Mouse (Mus musculus): ENCODE measurements around the gene Sh3glb2. TPM values are rescaled to one million over a fixed set of nuclear protein-coding genes. Genes with fewer than 3 reads are reported as not detected.

Sh3glb2 gene
- polyA plus RNA-seq, 1 experiment from 2014 or later, result 97.3 TPM

GRCm38 (mm10) chr2:30335324-30335723 lies 23.8 kb downstream of the Sh3glb2 start:
- no peak for ATAC-seq (ENCODE audit: insufficient number of reproducible peaks, insufficient read depth, low FRiP score, low read depth)
- Histone ChIP-seq H3K4me1 (ENCODE audit: control insufficient read depth in 2 of 2, insufficient read depth in 2 of 2, low read length in 2 of 2) (no peaks in the 10 kb centered on the region; a peak in 1 of 4 replicates), H3K36me3 (ENCODE audit: control insufficient read depth, insufficient read depth, low read length) (peaks cover 99% of the 10 kb centered on the region), H3K27ac (replicated peaks in 1 of 2; ENCODE audit: control insufficient read depth in 1 of 2, insufficient read depth in 1 of 2, low read depth in 2 of 2, low read length in 2 of 2) (no peak overlapping the region), H3K4me3 (ENCODE audit: control insufficient read depth in 1 of 2, insufficient read depth in 1 of 2, low read depth in 1 of 2, low read length in 2 of 2) (no peak overlapping the region), H3K4me2 (ENCODE audit: low read length) (no peak overlapping the region), H3K9me3 (ENCODE audit: control insufficient read depth, low read length) (no peaks in the 10 kb centered on the region), H3K27me3 (ENCODE audit: control insufficient read depth, insufficient read depth, low read length) (no peaks in the 10 kb centered on the region), H3K9ac (ENCODE audit: low read length) (no peak overlapping the region)
- WGBS, result 96% methylated on average over 2 of the region's 2 CpGs

DNA sequence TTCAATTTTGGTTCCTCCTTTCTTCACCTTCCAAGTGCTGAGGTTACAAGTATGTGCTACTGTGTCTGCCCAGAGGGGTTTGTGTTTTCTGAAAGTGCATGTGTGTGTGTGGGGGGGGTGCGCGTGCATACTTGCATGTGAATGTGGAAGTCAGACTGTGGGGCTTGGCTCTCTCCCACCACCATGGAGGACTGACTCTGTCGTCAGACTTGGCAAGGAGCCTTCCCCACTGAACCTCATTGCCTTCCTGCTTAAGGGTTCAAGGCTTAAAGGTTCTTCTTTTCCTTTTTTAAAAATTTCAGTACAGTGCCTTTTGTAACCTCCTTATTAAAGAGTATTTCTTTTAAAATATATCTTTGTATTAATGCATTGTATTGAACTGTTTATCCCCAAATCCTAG lies 30.3 kb downstream of the Sh3glb2 start:
- 86% methylated on average over 3 of the region's 3 CpGs for WGBS
- H3K27me3 ChIP-seq (ENCODE audit: control insufficient read depth, insufficient read depth, low read length), result no peaks in the 10 kb centered on the region
- H3K36me3 ChIP-seq (ENCODE audit: control insufficient read depth, insufficient read depth, low read length), result peaks cover 97% of the 10 kb centered on the region
- H3K4me1 ChIP-seq (ENCODE audit: control insufficient read depth in 2 of 2, insufficient read depth in 2 of 2, low read length in 2 of 2), result no peaks in the 10 kb centered on the region
- no peak overlapping the region for H3K9ac ChIP-seq (ENCODE audit: low read length)
- ATAC-seq (ENCODE audit: insufficient number of reproducible peaks, insufficient read depth, low FRiP score, low read depth), result no peak
- no peaks in the 10 kb centered on the region for H3K9me3 ChIP-seq (ENCODE audit: control insufficient read depth, low read length)
- no peak overlapping the region for H3K27ac ChIP-seq (replicated peaks in 1 of 2; ENCODE audit: control insufficient read depth in 1 of 2, insufficient read depth in 1 of 2, low read depth in 2 of 2, low read length in 2 of 2)
- no peak overlapping the region for H3K4me2 ChIP-seq (ENCODE audit: low read length)
- H3K4me3 ChIP-seq (ENCODE audit: control insufficient read depth in 1 of 2, insufficient read depth in 1 of 2, low read depth in 1 of 2, low read length in 2 of 2), result no peak overlapping the region

- Histone ChIP-seq H3K4me2 (ENCODE audit: low read length) (no peak overlapping the region), H3K9ac (ENCODE audit: low read length) (no peak overlapping the region), H3K4me3 (ENCODE audit: control insufficient read depth in 1 of 2, insufficient read depth in 1 of 2, low read depth in 1 of 2, low read length in 2 of 2) (no peak overlapping the region), H3K4me1 (ENCODE audit: control insufficient read depth in 2 of 2, insufficient read depth in 2 of 2, low read length in 2 of 2) (no peaks in the 10 kb centered on the region), H3K27me3 (ENCODE audit: control insufficient read depth, insufficient read depth, low read length) (no peaks in the 10 kb centered on the region), H3K36me3 (ENCODE audit: control insufficient read depth, insufficient read depth, low read length) (peaks cover 97% of the 10 kb centered on the region), H3K27ac (replicated peaks in 1 of 2; ENCODE audit: control insufficient read depth in 1 of 2, insufficient read depth in 1 of 2, low read depth in 2 of 2, low read length in 2 of 2) (no peak overlapping the region), H3K9me3 (ENCODE audit: control insufficient read depth, low read length) (no peaks in the 10 kb centered on the region)
- ATAC-seq (ENCODE audit: insufficient number of reproducible peaks, insufficient read depth, low FRiP score, low read depth), result no peak
- WGBS, result 91% methylated on average over 7 of the region's 7 CpGs
Measured at GRCm38 (mm10) chr2:30327276-30327675, 31.9 kb downstream of the Sh3glb2 start.

DNA sequence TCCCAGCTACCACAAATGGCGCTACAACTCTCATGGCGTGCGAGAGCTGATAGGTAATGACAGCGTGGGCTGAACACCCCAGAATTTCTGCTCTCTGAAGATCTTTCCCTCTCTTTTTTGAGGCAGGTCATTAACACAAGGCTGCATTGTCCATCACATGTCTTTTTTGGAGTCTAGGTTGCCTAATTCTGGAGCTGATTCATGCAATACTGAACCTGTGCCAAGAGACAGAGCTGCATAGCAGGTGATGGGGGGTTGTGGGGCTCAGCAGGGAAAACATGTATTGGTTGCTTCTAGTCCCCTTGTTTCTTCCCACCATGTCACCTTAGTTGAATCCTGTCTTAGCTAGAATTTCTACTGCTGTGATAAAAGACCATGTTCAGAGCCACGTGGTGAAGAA lies 33.8 kb downstream of the Sh3glb2 start:
- no peaks in the 10 kb centered on the region for H3K9me3 ChIP-seq (ENCODE audit: control insufficient read depth, low read length)
- no peak overlapping the region for H3K4me2 ChIP-seq (ENCODE audit: low read length)
- H3K27me3 ChIP-seq (ENCODE audit: control insufficient read depth, insufficient read depth, low read length), result no peaks in the 10 kb centered on the region
- H3K4me3 ChIP-seq (ENCODE audit: control insufficient read depth in 1 of 2, insufficient read depth in 1 of 2, low read depth in 1 of 2, low read length in 2 of 2), result no peak overlapping the region
- WGBS, result 88% methylated on average over 5 of the region's 5 CpGs
- no peak for ATAC-seq (ENCODE audit: insufficient number of reproducible peaks, insufficient read depth, low FRiP score, low read depth)
- H3K4me1 ChIP-seq (ENCODE audit: control insufficient read depth in 2 of 2, insufficient read depth in 2 of 2, low read length in 2 of 2), result no peaks in the 10 kb centered on the region
- H3K9ac ChIP-seq (ENCODE audit: low read length), result no peak overlapping the region
- H3K27ac ChIP-seq (replicated peaks in 1 of 2; ENCODE audit: control insufficient read depth in 1 of 2, insufficient read depth in 1 of 2, low read depth in 2 of 2, low read length in 2 of 2), result no peak overlapping the region
- H3K36me3 ChIP-seq (ENCODE audit: control insufficient read depth, insufficient read depth, low read length), result peaks cover 97% of the 10 kb centered on the region

GRCm38 (mm10) chr2:30323111-30323510 lies 36.0 kb downstream of the Sh3glb2 start:
- ATAC-seq (ENCODE audit: insufficient number of reproducible peaks, insufficient read depth, low FRiP score, low read depth), result no peak
- Histone ChIP-seq H3K27ac (replicated peaks in 1 of 2; ENCODE audit: control insufficient read depth in 1 of 2, insufficient read depth in 1 of 2, low read depth in 2 of 2, low read length in 2 of 2) (no peak overlapping the region), H3K9ac (ENCODE audit: low read length) (no peak overlapping the region), H3K9me3 (ENCODE audit: control insufficient read depth, low read length) (no peaks in the 10 kb centered on the region), H3K27me3 (ENCODE audit: control insufficient read depth, insufficient read depth, low read length) (no peaks in the 10 kb centered on the region), H3K36me3 (ENCODE audit: control insufficient read depth, insufficient read depth, low read length) (peaks cover 95% of the 10 kb centered on the region), H3K4me2 (ENCODE audit: low read length) (no peak overlapping the region), H3K4me1 (ENCODE audit: control insufficient read depth in 2 of 2, insufficient read depth in 2 of 2, low read length in 2 of 2) (no peaks in the 10 kb centered on the region), H3K4me3 (ENCODE audit: control insufficient read depth in 1 of 2, insufficient read depth in 1 of 2, low read depth in 1 of 2, low read length in 2 of 2) (no peak overlapping the region)
- WGBS, result 87% methylated on average over 7 of the region's 7 CpGs

DNA sequence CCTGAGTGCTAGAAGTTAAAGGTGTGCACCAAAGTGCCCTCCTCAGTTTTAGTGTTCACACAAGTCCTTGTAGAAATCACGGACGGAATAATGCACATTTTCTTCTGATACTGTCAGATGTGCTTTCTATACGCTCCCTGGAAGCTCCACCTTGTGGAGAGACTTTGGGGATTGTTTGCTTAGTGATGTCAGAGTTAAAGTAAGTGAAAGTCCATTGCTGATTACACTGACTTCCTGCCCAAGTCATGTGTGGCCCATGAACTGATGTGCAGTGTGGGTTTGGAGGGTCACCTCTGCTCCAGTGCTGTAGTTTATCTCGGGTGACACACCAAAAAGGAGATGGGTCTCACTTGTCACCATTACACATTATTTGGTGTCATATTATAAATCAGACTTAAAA lies 39.9 kb downstream of the Sh3glb2 start:
- H3K4me3 ChIP-seq (ENCODE audit: control insufficient read depth in 1 of 2, insufficient read depth in 1 of 2, low read depth in 1 of 2, low read length in 2 of 2), result no peak overlapping the region
- H3K36me3 ChIP-seq (ENCODE audit: control insufficient read depth, insufficient read depth, low read length), result peaks cover 96% of the 10 kb centered on the region
- no peaks in the 10 kb centered on the region for H3K9me3 ChIP-seq (ENCODE audit: control insufficient read depth, low read length)
- H3K4me2 ChIP-seq (ENCODE audit: low read length), result no peak overlapping the region
- H3K9ac ChIP-seq (ENCODE audit: low read length), result no peak overlapping the region
- no peaks in the 10 kb centered on the region for H3K27me3 ChIP-seq (ENCODE audit: control insufficient read depth, insufficient read depth, low read length)
- no peak for ATAC-seq (ENCODE audit: insufficient number of reproducible peaks, insufficient read depth, low FRiP score, low read depth)
- no peak overlapping the region for H3K27ac ChIP-seq (replicated peaks in 1 of 2; ENCODE audit: control insufficient read depth in 1 of 2, insufficient read depth in 1 of 2, low read depth in 2 of 2, low read length in 2 of 2)
- H3K4me1 ChIP-seq (ENCODE audit: control insufficient read depth in 2 of 2, insufficient read depth in 2 of 2, low read length in 2 of 2), result no peaks in the 10 kb centered on the region
- WGBS, result 72% methylated on average over 4 of the region's 4 CpGs

GRCm38 (mm10) chr2:30316955-30317354 lies 42.2 kb downstream of the Sh3glb2 start:
- no peaks in the 10 kb centered on the region for H3K27me3 ChIP-seq (ENCODE audit: control insufficient read depth, insufficient read depth, low read length)
- H3K4me3 ChIP-seq (ENCODE audit: control insufficient read depth in 1 of 2, insufficient read depth in 1 of 2, low read depth in 1 of 2, low read length in 2 of 2), result no peak overlapping the region
- no peaks in the 10 kb centered on the region for H3K9me3 ChIP-seq (ENCODE audit: control insufficient read depth, low read length)
- no peak for ATAC-seq (ENCODE audit: insufficient number of reproducible peaks, insufficient read depth, low FRiP score, low read depth)
- H3K27ac ChIP-seq (replicated peaks in 1 of 2; ENCODE audit: control insufficient read depth in 1 of 2, insufficient read depth in 1 of 2, low read depth in 2 of 2, low read length in 2 of 2), result no peak overlapping the region
- H3K4me1 ChIP-seq (ENCODE audit: control insufficient read depth in 2 of 2, insufficient read depth in 2 of 2, low read length in 2 of 2), result no peaks in the 10 kb centered on the region
- H3K9ac ChIP-seq (ENCODE audit: low read length), result no peak overlapping the region
- H3K4me2 ChIP-seq (ENCODE audit: low read length), result no peak overlapping the region
- 90% methylated on average over 5 of the region's 5 CpGs for WGBS
- peaks cover 96% of the 10 kb centered on the region for H3K36me3 ChIP-seq (ENCODE audit: control insufficient read depth, insufficient read depth, low read length)

DNA sequence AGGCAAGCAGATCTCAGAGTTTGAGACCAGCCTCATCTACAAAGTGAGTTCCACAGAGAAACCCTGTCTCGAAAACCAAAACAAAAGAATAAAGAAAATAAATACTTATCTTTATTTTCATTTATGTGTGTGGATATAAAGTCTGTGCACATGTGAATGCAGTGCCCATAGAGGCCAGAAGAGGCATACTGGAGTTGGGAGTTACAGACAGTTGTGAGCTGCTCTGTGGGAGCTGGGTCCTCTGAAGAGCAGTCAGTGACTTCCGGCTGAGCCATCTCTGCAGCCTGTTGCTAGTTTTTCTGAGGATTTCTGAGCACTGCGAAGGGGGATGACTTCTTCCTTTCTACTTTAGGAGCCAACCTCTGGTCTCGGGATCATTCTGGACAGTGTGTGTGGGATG lies 43.0 kb downstream of the Sh3glb2 start:
- Histone ChIP-seq H3K27me3 (ENCODE audit: control insufficient read depth, insufficient read depth, low read length) (no peaks in the 10 kb centered on the region), H3K4me1 (ENCODE audit: control insufficient read depth in 2 of 2, insufficient read depth in 2 of 2, low read length in 2 of 2) (no peaks in the 10 kb centered on the region), H3K4me3 (ENCODE audit: control insufficient read depth in 1 of 2, insufficient read depth in 1 of 2, low read depth in 1 of 2, low read length in 2 of 2) (no peak overlapping the region), H3K36me3 (ENCODE audit: control insufficient read depth, insufficient read depth, low read length) (peaks cover 93% of the 10 kb centered on the region), H3K27ac (replicated peaks in 1 of 2; ENCODE audit: control insufficient read depth in 1 of 2, insufficient read depth in 1 of 2, low read depth in 2 of 2, low read length in 2 of 2) (no peak overlapping the region), H3K9ac (ENCODE audit: low read length) (no peak overlapping the region), H3K4me2 (ENCODE audit: low read length) (no peak overlapping the region), H3K9me3 (ENCODE audit: control insufficient read depth, low read length) (no peaks in the 10 kb centered on the region)
- 91% methylated on average over 4 of the region's 4 CpGs for WGBS
- ATAC-seq (ENCODE audit: insufficient number of reproducible peaks, insufficient read depth, low FRiP score, low read depth), result no peak
